Mouse (Mus musculus) olfactory bulb, adult 2 months (tissue): ENCODE measurements at regions not wholly inside any gene's neighbourhood (a gene's known extent, or its start where the extent isn't known, plus 50 kb on each side); places are given as distances from the start of the nearest gene placed in this dataset.

Experiments used
- CTCF ChIP-seq: fragments of 200-500 bp; IDR thresholded peaks from 2 replicates; pipeline ENCODE4 v1.5.1; 2012; ENCODE audit warnings: low read depth, mild to moderate bottlenecking, low read length, moderate library complexity; ENCODE audit not compliant: insufficient read depth
- POLR2A ChIP-seq: fragments of 200-500 bp; IDR thresholded peaks from 2 replicates; pipeline ENCODE4 v1.6.1; 2012; ENCODE audit warnings: mild to moderate bottlenecking, low read depth, low read length, moderate library complexity; ENCODE audit not compliant: insufficient read depth

DNA sequence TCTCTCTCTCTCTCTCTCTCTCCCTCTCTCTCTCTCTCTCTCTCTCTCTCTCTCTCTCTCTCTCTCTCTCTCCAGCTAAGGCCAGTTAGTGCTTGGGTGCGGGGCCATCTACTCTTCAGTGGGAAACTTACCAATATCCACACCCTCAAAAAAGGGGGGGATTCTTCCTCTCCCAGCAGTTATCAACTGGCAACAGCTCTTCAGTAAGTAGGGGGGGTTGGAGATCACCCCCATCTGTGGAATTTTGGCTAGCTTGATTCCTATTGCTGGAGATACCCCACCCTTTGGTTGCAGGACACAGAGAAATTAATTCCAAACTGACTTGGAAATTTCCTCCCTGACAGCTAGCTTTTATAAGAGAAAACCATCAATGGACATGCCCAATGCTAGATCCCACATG, 64.6 kb upstream of the Usp24 start:
- TF ChIP-seq CTCF (no peak), POLR2A (no peak)
